Mouse (Mus musculus) forebrain, embryonic 16.5 days (tissue): ENCODE measurements around the gene Filip1. TPM values are rescaled to one million over a fixed set of nuclear protein-coding genes. Genes with fewer than 3 reads are reported as not detected.
A peak's percentile ranks its signal among the peaks of the same experiment; 100 is the strongest.

Experiments
- ATAC-seq: fragments of 200-750 bp; cut with Nextera tagmentation; 2 replicates; pipeline ENCODE4 v1.8.0; 2017; ENCODE audit warnings: mild to moderate bottlenecking, moderate library complexity
- H3K27ac ChIP-seq: fragments of 300-500 bp; sonication (generic); 2 replicates; pipeline ENCODE4 v1.5.1; 2014; ENCODE audit warnings: low read length, control low read depth
- H3K27me3 ChIP-seq: fragments of 300-500 bp; sonication (generic); replicated peaks from 2 replicates; pipeline ENCODE4 v1.6.1; 2014; ENCODE audit warnings: low read length; ENCODE audit not compliant: control insufficient read depth, insufficient read depth
- H3K36me3 ChIP-seq: fragments of 300-500 bp; sonication (generic); 2 replicates; pipeline ENCODE4 v1.6.1; 2014; ENCODE audit not compliant: control insufficient read depth, insufficient read depth
- H3K4me1 ChIP-seq: fragments of 300-500 bp; sonication (generic); replicated peaks from 2 replicates; pipeline ENCODE4 v1.6.1; 2014; ENCODE audit warnings: low read length; ENCODE audit not compliant: control insufficient read depth, insufficient read depth
- H3K4me2 ChIP-seq: fragments of 300-500 bp; sonication (generic); 2 replicates; pipeline ENCODE4 v1.6.1; 2014; ENCODE audit warnings: mild to moderate bottlenecking, low read length, control low read depth
- H3K4me3 ChIP-seq: fragments of 300-500 bp; sonication (generic); replicated peaks from 2 replicates; pipeline ENCODE4 v1.5.1; 2014; ENCODE audit warnings: mild to moderate bottlenecking, low read length, control low read depth
- H3K9ac ChIP-seq: fragments of 300-500 bp; sonication (generic); replicated peaks from 2 replicates; pipeline ENCODE4 v1.6.1; 2014; ENCODE audit warnings: low read depth, low read length, control low read depth
- H3K9me3 ChIP-seq: fragments of 300-500 bp; sonication (generic); 2 replicates; pipeline ENCODE4 v1.6.1; 2016; ENCODE audit warnings: low read length; ENCODE audit not compliant: control insufficient read depth
- WGBS: fragments of 180-500 bp; shearing (Covaris S2); extraction: QIAGEN DNeasy Blood & Tissue Kit; methylation state at CpG from one replicate; pipeline ENCODE4 v1.1.7; 2014; 5-methylcytosine and 5-hydroxymethylcytosine counted together
- polyA plus RNA-seq: library from polyadenylated mRNA; unstranded; fragments of >200 nt; fragmentation: Nextera tagmentation; extraction: Ambion mirVana; gene quantifications from 2 replicates; pipeline ENCODE4 v1.2.1, GENCODE M21; 2015

Gene Filip1
- polyA plus RNA-seq, 1 experiment from 2014 or later: 3.0 TPM

DNA sequence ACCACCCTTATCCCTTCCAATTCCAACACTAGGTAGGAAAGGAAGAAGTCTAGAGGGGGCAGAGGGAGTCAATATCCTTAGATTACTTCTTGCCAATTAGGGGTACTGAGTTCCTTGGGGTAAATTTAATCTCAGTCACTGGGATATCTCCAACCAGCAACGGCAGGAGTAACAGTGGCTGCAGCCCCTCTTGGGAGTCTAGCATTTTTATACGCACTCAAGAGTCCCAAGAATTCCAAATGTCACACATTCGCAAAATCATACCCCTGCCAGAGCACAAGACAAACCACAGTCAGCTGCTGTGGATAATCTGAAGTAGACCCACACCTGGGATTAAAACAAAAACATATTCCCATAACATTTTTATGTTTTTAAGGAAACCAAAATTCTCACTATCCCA lies 102.5 kb downstream of the Filip1 start:
- 97% methylated on average over 3 of the region's 3 CpGs for WGBS
- Histone ChIP-seq H3K27me3 (no peaks in the 10 kb centered on the region), H3K9ac (no peak overlapping the region), H3K4me2 (no peak overlapping the region), H3K27ac (no peak overlapping the region), H3K4me3 (no peak overlapping the region), H3K36me3 (no peaks in the 10 kb centered on the region), H3K9me3 (no peaks in the 10 kb centered on the region), H3K4me1 (no peaks in the 10 kb centered on the region)
- no peak for ATAC-seq

DNA sequence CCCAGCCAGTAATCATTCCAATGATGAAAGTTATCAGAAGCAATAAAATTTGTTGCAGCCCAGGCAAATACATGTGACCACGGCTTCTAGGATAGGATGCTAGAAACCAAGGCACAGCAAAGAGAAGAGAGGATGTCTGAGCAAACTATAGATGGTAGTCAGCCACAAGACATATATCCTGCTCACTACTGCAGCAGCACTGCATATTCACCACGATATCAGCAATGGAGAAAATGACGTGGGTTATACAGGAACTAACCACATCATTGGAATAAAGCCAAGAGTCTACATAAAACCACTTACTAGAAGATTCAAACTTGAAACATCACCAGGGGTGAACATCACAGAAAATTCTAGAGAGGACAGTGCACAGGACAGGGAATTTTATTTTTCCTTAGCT lies 113.8 kb downstream of the Filip1 start:
- Histone ChIP-seq H3K9me3 (no peaks in the 10 kb centered on the region), H3K36me3 (no peaks in the 10 kb centered on the region), H3K4me1 (no peaks in the 10 kb centered on the region), H3K27me3 (no peaks in the 10 kb centered on the region), H3K9ac (no peak overlapping the region), H3K4me2 (no peak overlapping the region), H3K4me3 (no peak overlapping the region), H3K27ac (no peak overlapping the region)
- 83% methylated on average over 3 of the region's 3 CpGs for WGBS
- no peak for ATAC-seq

DNA sequence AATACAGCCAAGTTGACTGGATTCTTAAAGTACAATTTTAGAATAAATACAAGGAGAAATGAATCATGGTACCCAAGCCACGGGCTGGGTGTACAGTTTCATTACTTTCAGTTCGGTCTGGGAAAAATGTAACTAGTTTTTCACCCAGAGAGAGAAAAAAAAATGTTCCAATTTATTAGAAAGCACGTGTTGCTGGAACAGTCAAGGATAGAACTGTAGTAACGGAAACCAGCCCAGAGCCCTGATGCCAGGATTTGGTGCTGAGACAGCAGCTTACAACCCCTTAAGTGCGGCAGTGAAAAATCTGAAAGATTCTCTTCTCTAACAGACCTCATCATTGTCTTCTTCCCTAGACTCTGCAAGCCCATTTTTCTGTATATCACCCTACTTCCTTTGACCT lies 118.0 kb downstream of the Filip1 start:
- 84% methylated on average over 5 of the region's 5 CpGs for WGBS
- no peaks in the 10 kb centered on the region for H3K4me1 ChIP-seq

DNA sequence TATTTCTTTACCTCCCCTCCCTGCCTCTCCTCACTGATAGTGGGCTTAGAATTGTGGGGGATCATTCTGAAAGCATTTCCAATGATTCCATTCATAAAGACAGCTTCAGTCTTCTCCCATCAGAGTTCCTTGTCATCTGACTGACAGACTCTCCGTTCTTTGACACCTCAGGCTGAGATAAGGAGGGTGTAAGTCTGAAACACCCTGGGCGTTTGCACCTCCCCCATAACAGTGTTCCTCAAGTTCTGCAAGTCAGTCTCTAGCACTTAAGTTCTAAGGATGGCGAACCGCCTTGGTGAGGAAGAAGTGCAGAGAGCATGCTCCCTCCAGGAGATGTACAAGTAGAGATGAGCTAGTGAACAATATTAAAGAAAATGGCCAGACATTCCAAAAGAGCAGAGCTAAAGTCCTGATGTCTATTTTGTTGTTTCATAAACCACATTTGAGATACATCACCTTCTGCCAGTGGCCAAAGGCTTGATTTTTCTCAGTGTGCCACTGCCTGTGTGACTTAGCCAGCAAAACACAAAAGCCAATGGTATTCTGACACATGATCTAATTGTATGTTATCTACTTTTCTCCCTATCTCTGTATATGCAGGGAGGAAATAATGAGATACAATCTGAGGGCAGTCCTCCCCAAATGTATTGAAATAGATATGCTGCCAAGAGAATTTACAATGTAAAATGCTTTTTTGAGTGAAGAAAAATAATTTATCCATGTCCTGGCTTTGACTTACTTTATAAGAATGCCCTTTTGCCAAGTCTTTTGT lies 118.6 kb downstream of the Filip1 start:
- Histone ChIP-seq H3K4me3 (no peak overlapping the region), H3K4me2 (no peak overlapping the region), H3K27ac (no peak overlapping the region), H3K36me3 (no peaks in the 10 kb centered on the region), H3K4me1 (no peaks in the 10 kb centered on the region), H3K9ac (no peak overlapping the region), H3K27me3 (no peaks in the 10 kb centered on the region), H3K9me3 (no peaks in the 10 kb centered on the region)
- 78% methylated on average over 4 of the region's 4 CpGs for WGBS
- ATAC-seq: no peak

More for the DNA sequence above, 118.0 kb downstream of the Filip1 start:
- Histone ChIP-seq H3K4me3 (no peak overlapping the region), H3K36me3 (no peaks in the 10 kb centered on the region), H3K9me3 (no peaks in the 10 kb centered on the region), H3K27me3 (no peaks in the 10 kb centered on the region), H3K27ac (no peak overlapping the region), H3K4me2 (no peak overlapping the region), H3K9ac (no peak overlapping the region)
- no peak for ATAC-seq

DNA sequence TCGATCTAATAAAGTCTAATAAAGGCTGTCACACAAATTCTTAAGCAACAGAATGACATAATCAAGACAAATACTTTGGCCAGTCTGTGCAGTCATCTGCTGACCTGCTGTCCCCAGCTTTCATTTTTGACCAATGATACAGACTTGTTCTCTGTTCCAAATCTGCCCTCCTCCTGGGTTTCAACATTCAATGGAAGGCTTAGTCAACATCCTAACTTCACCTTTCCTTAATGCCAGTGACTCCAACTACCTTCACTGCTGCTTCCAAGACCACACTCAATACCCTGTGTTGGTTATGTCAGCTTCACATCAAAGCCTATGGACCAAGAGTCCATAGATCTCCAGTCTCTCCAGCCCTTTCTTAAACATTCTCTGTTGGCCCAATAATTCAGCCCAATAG lies 120.5 kb downstream of the Filip1 start:
- H3K27me3 ChIP-seq: no peaks in the 10 kb centered on the region
- ATAC-seq: no peak
- H3K4me1 ChIP-seq: no peaks in the 10 kb centered on the region
- no peaks in the 10 kb centered on the region for H3K36me3 ChIP-seq
- no peaks in the 10 kb centered on the region for H3K9me3 ChIP-seq
- WGBS: 84% methylated on average over 1 of the region's 1 CpGs
- H3K4me3 ChIP-seq: no peak overlapping the region
- H3K9ac ChIP-seq: no peak overlapping the region
- no peak overlapping the region for H3K4me2 ChIP-seq
- H3K27ac ChIP-seq: no peak overlapping the region

DNA sequence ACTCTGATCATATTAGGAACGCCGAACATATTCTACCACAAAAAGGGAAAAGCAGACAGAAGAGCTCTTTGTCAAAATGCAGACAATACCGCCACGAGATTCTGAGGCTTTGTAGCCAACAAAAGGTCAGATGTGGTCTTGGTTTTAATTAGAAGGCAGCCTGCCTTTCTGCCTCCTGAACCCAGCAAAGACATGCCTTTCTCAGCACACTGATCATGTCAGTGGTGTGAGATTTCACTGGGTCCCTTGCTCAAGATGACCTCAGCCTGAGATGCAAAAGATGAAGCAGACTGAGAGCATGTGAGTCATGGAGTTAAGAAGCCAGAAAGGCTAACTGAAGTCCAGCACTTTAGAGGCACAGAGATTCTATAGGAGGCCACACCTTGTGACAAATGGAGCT lies 122.2 kb downstream of the Filip1 start:
- H3K4me1 ChIP-seq: 0 out of 2 replicates have a peak, but pooled peaks cover 2% of the 10 kb centered on the region
- WGBS: 4% methylated on average over 4 of the region's 4 CpGs

DNA sequence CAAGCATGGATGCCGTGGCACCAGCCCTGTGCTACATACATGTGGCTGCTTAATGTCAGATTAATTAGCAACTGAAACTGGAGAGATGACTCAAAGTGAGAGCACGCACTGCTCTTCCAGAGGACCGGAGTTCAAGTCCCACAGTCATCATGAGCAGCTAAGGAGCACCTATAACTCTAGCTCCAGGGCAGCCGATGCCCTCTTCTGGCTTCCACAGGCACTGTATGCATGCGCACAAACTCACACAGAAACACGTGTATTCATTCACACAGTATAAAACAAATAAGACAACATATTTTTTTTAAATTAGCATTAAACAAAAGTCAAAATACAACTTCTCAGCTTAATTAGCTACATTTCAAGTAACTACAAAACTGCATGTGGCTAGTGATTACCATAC lies 123.5 kb downstream of the Filip1 start:
- Histone ChIP-seq H3K9me3 (no peaks in the 10 kb centered on the region), H3K27me3 (no peaks in the 10 kb centered on the region), H3K4me1 (peaks cover 2% of the 10 kb centered on the region; the same call in 1 of the 2 replicates), H3K36me3 (no peaks in the 10 kb centered on the region), H3K4me3 (no peak overlapping the region), H3K27ac (no peak overlapping the region), H3K4me2 (no peak overlapping the region), H3K9ac (no peak overlapping the region)
- 86% methylated on average over 6 of the region's 6 CpGs for WGBS
- ATAC-seq: no peak

More for the DNA sequence above, 122.2 kb downstream of the Filip1 start:
- ATAC-seq: no peak
- no peak overlapping the region for H3K9ac ChIP-seq
- H3K4me2 ChIP-seq: no peak overlapping the region
- no peaks in the 10 kb centered on the region for H3K27me3 ChIP-seq
- H3K4me3 ChIP-seq: no peak overlapping the region
- H3K9me3 ChIP-seq: no peaks in the 10 kb centered on the region
- no peaks in the 10 kb centered on the region for H3K36me3 ChIP-seq
- no peak overlapping the region for H3K27ac ChIP-seq

DNA sequence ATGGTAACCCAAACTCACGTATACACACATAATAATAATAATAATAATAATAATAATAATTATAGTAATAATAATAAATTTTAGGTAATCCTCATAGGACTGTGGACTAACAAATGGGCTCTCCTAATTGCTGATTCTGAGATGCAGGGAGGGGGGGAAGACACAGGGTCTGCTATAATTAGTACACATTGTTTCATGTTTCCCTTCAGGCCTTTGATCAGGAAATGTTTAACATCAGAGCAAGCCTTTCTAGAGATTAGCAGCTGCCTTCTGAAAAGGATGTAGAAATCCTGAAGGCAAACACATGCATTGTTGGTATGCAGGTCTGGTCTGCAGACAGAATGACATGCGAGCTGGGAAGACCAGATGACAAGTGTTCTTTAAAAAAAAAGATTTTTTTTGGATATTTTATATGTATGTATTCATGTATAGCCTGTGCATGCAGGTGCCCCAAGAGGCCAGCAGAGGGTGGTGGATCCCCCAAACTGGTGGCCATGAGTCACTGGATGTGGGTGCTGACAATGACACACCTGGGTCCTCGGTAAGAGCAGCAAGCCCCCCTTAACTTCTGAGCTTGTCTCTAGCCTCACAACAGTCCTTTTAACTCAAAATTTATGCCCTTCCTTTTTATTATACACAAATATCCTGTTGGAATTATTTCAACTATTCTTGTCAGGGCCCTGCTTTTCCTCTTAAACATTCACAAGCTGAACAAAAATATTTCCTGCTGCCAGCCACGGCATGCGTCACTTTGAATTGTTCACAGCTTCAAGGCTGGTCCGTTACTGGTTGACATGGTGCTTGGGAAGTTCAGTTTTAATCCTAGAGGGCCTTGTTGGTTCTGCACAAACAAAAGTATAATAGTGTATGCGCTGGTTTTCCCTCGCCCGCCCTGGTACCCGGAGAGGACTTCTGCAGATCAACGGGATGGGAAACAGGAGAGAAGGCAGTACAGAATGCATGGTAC lies 127.1 kb downstream of the Filip1 start:
- H3K4me2 ChIP-seq: no peak overlapping the region
- no peak overlapping the region for H3K9ac ChIP-seq
- 61% methylated on average over 11 of the region's 11 CpGs for WGBS
- peak; percentile 49 for ATAC-seq
- peaks cover 2% of the 10 kb centered on the region; the same call in 1 of the 2 replicates for H3K4me1 ChIP-seq
- H3K36me3 ChIP-seq: no peaks in the 10 kb centered on the region
- no peaks in the 10 kb centered on the region for H3K9me3 ChIP-seq
- no peak overlapping the region for H3K4me3 ChIP-seq
- no peaks in the 10 kb centered on the region for H3K27me3 ChIP-seq
- H3K27ac ChIP-seq: 0 out of 2 replicates have a peak overlapping the region, but pooled peaks have one; percentile 8

DNA sequence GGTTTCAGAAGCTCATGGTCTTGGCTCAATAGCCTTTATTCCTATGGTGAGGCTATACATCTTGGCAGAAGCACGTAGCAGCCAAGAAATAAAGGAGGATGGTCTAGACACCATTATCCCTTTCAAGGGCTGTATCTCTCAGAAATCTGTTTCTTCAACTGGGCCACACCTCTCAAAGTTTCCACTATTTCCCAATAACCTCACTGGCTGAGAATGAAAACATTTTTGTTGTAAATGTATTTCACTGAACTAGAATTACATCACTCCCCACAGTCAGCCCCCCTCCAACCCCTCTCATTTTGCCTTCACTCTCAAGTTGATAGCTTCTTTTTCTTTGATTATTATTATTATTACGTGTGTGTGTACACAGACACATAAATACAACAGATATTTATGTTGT lies 129.5 kb downstream of the Filip1 start:
- Histone ChIP-seq H3K27ac (no peak overlapping the region), H3K4me2 (no peak overlapping the region), H3K9ac (no peak overlapping the region), H3K27me3 (no peaks in the 10 kb centered on the region), H3K4me1 (peaks cover 2% of the 10 kb centered on the region; the same call in 1 of the 2 replicates), H3K9me3 (no peaks in the 10 kb centered on the region), H3K4me3 (no peak overlapping the region), H3K36me3 (no peaks in the 10 kb centered on the region)
- WGBS: 91% methylated on average over 2 of the region's 2 CpGs
- ATAC-seq: no peak
